Mouse (Mus musculus) liver, embryonic 14.5 days (tissue): ENCODE measurements around the gene Stx5a.

Source experiments
- CTCF ChIP-seq: IDR thresholded peaks from 2 replicates; pipeline ENCODE4 v1.5.1; 2016; ENCODE audit warnings: antibody characterized with exemption, low read depth, control low read depth
- EP300 ChIP-seq: IDR thresholded peaks from 2 replicates; pipeline ENCODE4 v1.6.1; 2016; ENCODE audit warnings: antibody characterized with exemption, low read depth

DNA sequence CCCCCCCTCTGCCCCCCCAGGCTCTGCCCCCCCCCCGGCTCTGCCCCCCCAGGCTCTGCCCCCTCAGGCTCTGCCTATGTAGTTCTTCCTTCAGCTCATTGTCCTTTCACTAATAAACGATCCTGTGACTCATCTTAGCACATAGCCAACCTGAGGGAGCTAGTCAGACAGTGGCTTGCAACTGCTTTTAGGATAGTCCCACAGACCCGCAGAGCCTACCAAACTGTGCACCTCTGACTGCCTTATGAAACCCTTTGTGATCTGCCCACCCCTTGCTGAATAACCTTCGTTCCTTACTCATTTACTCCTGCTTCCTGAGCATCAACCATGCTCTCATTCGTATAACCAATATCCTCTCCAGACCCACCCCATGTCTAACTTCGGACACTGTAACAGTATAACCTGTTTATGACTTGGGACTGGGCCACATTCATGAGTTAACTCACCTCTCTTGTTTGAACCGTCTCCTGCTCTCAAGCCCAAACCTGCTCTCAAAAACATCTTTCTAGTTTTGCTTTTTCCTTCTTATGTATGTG lies 35.0 kb upstream of the Stx5a start:
- TF ChIP-seq CTCF (no peak), EP300 (no peak)
